Mouse (Mus musculus): Measurements from ENCODE around the gene Nrxn3. TPM values are rescaled to one million over a fixed set of nuclear protein-coding genes. Genes with fewer than 3 reads are reported as not detected.

The Nrxn3 gene
- total RNA-seq, 2 experiments from 2014 or later: 217 to 239 TPM

DNA sequence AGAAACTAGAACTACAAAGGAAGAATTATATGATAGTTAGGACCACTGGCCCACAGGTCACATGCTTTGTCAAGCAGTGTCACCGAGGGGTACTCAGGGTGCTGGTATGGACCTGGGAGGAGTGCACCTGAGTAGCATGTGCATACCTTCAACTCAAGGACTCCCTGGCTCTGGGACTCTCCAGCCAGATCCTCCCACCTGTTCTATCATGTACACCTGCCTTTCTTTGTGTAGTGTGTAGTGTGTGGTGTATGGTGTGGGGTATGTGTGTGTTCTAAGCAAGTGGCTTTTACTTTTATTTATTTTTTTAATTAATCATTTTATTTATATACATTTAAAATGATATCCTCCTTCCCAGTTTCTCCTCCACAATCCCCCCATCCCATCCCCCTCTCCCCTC lies 86.3 kb downstream of the Nrxn3 start:
- DNase-seq (ENCODE audit: low spot score in 2 of 2): no peak

DNA sequence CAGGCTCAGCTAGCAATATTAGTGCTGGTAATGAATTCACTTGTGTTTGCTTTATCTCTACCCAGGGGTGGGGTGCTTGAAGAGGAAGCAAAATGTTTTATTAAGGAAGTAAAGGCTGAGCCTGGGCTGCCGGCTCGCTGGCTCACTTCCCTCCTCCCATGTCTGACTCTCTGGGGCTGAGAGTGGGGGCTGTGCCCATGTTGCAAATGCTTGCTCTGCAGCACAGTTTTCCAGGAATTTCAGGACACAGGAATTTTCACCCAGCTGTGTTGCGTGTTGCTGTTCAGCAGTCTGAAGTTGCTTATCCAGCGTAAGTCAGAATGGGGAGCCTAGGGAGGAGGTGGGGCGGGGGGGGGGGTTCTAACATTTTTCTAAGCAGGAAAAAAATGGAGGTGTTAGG lies 89.5 kb downstream of the Nrxn3 start:
- no peak for DNase-seq (ENCODE audit: low spot score in 2 of 2)

DNA sequence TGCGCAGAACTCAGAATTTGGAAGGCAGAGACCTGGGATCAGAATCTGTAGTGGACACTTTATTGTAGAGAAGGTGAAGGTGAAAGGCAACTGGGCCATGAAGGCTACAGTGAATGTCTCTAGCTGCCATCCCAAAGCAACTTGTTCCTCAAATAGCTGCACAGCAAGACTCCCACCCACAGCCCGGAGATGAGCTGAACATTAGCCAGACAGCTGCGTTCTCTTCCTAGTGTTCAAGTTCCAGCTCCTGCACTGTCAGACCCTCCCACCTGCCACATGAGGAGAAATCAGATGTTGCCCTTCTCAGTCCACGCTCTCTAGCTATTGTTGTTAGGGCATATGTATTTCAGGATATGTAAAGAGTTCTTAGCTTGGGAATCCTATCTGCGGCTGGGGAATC lies 94.2 kb downstream of the Nrxn3 start:
- no peak for DNase-seq (ENCODE audit: low spot score in 2 of 2)

DNA sequence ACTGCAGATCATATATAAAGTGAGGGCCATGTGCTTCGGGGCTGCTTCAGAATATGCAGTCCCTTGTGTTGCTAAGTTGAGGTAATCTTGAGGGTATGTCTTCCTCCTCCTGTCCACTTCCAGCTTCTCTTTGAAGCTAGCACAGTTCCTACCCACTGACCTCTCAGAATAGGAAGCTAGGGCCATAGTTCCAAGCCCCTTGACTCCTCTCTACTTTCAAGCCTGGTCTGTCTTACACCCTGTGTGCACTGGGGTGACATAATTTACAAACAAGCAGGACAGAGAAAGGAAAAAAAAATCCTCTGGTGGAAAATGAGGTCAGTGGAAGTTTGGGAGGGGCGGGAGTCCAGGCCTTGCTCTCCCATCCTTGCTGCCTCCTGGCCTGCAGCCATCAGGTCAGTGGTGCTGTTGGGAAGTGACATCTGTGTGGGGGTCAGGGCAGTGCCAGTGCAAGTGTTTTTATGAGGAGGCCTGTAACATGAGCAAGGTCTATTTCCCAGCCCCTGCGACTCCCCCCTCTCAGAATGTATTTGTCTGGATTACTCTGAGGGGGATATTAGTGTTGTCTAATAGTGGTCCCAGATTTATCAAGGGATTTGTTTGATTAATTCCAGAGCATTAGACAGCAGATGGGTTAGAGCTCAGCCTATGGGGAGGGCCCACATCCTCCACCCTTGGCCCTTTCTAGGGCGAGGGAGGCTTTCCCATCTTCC lies 96.1 kb downstream of the Nrxn3 start:
- no peak for DNase-seq (ENCODE audit: low spot score in 2 of 2)

DNA sequence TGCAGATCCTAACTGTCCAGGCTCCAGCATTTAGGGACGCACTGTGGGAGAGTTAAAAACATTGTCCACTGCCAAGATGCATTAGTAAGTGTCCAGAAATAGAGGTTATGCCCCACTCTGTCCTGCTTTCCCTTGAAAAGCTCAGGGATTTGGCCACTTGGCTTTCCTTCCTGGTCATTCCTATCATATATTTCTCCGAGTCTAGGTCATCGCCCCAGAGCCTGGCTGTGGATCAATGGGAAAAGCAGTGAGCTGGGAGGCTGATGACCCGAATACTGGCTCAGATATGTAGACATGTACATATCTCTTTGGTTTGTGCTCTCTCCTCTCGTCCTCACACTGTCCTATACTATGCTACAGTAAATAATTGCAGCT lies 96.6 kb downstream of the Nrxn3 start:
- DNase-seq (ENCODE audit: low spot score in 2 of 2): no peak

DNA sequence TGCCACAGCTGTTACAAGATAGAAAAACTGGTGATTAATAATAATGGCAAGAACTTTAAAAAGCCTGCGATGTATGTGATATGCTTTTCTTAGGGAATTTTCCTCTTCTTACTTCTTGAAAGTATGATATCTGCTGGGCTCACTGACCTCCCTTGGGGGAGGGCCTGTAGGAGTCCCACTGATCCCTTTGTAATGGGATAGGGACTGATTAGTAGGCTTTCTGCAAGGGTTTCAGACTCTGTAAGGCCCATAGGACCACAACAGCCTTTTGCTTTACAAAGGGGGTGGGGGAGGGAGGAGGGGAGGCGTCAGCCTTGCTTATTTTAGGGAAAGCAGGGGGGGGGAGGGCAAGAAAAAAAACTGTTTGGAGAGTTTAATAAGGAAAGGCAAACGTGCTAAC lies 97.5 kb downstream of the Nrxn3 start:
- DNase-seq (ENCODE audit: low spot score in 2 of 2): no peak

DNA sequence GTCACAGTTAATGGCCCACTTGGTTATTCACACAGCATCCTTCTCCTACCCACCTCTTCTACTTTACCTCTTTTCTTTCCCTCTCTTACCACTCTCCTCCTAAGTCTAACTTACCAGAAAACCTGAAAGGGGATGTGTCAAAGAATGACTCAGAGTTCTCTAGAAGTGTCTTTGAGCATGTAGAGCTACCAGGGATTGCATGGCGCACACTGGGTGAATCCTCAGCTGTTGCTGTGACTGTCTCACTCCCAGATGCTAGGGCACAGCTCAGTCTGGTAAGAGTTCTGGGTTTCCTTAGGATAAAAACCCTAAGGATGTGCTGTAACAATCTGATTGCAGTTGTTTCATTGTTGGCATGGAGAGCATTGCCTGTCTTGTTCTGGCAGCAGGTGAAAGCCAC lies 108.2 kb downstream of the Nrxn3 start:
- DNase-seq (ENCODE audit: low spot score in 2 of 2): no peak

DNA sequence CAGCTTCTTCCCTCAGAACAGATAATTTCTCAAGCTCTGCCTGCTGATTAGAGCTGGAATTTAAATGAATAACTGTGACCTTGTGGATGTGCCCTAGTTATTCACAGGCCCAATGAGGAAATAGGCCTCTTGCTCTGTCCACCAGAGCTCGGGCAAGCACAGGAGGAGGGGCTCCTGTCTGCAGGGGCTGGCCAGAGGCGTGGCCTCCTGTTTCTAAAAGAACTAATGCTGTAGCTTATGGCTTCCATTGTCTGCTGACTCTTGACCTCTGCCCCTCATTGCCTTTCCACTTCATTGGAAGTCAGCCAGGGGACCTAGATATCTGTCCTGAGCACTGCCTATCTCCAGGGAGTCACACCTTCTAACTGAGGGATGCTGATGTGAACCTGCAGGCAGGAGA lies 113.1 kb downstream of the Nrxn3 start:
- DNase-seq (ENCODE audit: low spot score in 2 of 2): no peak

DNA sequence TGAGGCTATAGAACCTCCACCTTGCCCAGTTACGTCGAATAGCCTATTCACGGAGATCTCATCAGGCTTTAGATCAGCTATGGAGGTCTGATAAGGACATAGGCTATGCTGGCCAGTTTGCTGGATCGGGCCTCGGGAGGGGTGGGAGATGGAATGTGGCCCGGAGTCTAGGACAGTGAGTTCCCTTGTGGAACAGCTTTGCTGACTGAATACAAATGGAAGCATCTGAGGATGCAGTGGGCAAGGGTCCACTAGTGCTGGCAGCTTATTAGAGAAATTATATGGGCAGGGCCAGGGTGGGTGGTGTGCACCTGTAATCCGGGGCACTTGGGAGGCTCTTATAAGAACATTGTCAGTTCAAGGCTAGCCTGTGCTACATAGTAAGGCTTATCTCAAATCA lies 117.0 kb downstream of the Nrxn3 start:
- DNase-seq (ENCODE audit: low spot score in 2 of 2): no peak

DNA sequence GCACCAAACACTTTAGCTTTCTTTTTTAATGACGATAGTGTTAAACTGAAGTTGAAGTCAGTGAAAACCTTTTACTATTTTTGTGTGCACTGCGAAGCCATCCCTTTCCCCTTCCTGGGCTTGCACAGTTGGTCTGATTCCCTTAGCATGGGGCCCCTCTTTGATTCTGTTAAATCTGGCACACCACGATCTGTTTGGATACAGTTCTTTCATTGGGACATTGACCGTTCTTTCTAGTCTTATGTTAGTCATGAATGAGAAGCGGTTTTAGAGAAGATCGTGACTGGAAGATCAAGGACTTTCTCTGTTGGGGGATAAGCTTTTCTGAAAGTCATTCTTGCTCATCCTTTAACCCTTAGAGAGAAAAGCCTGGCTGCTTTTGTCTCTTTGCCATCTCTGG lies 118.7 kb downstream of the Nrxn3 start:
- no peak for DNase-seq (ENCODE audit: low spot score in 2 of 2)

DNA sequence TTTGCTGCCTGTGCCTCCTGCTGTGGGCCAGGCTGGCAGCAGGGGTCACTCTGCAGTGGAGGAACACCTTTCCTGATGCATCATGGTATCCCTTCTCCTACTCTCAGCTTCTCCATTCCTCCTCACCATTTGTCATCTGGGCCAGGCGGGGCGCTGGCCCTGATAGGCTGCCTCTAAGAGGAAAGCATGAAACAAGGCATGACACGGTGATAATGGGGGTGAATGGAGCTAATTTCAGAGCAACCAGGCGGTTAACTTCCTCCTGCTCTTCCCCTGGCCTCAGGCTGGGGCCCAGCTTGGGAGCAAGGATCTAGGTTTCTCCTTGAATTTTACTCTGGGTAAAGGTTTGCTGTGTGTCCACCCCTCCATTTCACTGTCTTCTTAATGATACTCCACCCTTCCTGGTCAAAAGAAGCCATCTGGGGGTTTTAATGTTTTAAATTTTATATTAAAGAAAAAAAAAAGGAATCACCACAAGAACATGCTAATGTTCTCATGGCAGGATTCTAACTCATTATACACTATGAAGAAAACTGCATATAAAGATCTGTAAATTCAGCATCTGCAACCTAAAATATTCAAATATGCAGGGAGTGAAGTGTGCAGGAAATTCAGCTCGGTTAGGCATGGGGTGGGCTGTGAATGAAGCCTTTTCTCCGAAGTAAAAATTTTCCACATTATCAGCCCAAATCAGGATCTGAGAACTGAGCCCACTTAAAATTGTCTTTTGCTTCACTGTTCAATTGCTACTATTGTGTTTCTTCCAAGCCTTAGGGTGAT lies 127.9 kb downstream of the Nrxn3 start:
- DNase-seq (ENCODE audit: low spot score in 2 of 2): no peak

DNA sequence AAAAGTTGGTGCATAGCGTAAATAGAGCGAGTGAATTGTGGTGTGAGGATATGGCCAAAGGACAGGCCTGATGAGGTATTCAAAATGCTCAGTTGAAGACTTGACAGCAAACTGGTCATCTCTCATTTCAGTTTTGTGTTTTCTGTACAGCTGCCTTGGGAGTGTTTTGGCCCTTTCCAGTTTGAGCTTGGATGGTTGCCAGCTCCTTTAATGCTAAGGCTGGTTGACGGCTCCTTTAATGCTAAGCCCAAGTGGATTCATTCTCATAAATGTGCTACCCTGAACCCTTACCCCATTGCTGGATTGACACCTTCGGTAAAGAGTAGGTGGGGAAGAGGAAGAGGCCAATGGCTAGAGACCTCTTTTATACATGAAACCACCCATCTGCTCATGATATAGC lies 131.4 kb downstream of the Nrxn3 start:
- no peak for DNase-seq (ENCODE audit: low spot score in 2 of 2)

DNA sequence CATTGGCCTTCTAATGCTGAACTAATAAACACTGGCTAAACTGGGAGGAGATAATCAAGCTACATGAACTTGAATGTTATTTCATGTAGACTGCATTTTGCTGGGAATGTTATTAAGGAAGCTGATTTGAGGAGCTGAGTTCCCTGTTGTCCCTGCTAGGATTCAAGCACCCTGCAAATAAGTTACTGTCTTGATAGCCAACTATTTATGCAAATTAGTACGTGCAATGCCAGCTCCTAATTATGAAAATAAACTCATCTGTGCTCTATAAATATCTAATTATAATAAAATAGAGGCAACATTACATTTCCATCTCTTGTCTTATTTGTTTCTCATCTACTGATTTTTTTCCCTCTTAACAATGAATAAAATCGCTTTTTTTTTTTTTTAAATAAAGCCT lies 135.0 kb downstream of the Nrxn3 start:
- DNase-seq (ENCODE audit: low spot score in 2 of 2): no peak

DNA sequence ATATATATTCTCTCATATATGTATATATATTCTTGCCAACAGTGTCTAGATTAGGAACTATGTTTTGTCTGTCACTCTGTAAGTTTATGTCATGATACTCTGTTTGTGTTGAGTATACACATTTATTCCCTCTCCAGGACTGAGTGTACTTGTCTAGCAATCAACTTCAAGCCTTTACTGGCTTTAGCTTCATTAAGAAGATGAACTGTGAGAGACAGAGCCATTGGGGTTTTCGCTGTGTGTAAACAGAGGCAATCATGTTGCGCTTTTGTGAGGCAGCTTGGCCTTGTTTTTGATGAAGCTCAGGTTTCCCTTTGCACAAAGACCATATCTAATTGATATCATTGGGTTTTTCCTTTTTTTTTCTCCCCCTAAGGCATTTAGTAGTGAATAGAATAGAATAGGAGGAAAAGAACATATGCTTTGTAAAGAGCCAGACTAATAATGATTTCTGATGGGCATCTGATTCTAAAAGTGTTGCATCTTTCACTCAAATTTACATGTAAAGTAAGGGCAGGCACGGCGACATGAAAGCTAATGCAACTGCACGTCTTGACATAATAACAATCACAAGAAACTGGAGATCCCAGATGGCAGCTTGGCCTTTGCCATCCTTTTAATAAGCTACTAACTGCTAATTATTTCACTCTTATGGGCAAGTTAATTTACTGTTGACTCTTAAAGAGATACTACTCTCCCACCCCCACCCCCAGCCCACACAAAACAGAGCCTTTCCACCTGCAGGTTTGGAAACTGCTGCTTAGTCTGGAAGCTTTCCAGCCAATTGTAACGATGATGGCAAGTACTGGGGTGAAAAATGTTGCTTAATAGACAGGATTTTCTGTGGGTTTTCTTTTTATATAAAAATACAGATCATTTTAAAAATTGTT lies 137.0 kb downstream of the Nrxn3 start:
- DNase-seq (ENCODE audit: low spot score in 2 of 2): no peak

DNA sequence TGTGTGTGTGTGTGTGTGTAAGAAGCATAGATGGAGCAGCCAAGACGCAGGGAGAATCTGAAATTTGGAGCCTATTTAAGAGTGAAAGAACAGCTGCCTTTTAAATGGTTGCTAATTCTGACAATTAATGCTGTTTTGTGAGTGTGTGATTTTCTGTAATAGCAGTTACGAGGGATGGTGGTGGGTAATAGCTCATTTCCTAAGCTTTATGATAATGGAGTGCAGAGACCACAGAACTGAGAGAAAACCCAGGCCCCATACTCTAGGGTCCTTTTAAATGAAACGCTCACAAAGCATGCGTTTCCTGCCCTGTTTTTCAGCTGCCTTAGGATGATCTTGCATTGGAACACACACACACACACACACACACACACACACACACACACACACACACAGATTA lies 137.7 kb downstream of the Nrxn3 start:
- no peak for DNase-seq (ENCODE audit: low spot score in 2 of 2)

DNA sequence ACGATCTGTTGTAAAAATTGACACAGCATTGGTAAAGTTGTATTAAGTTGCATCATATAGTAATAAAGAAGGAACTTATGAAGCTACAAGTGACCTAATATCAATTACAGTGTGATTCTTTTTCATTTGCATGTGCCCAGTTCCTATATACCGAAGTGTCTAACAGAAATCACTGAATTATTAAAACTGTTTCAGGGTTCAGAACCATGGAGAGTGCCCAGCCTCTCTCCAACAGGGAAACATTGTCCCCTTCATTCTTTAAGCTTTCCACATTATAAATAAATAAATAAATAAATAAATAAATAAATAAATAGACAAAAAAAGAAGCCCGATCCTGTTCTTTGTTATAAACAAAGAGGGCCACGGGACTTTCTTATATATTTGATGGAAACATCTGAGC lies 140.4 kb downstream of the Nrxn3 start:
- DNase-seq (ENCODE audit: low spot score in 2 of 2): no peak

DNA sequence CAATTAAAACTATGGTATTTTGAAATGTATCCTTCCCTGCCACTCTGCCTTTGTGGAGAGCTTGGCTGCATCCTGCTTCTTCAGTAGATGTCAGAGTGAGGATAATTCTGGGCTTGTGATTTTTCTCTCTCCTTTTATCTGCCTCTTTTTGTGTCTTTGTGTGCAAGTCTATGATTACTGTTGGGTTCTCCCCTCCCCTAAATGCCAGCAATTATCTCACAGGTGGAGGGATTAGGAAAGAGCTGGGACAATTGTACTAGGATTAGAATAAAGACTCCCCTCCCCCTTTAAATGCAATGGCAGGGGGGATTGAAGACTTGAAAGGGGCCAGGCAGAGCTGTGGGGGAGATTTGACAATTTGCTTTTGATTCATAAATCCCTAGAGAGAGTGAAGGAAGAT lies 145.6 kb downstream of the Nrxn3 start:
- DNase-seq (ENCODE audit: low spot score in 2 of 2): no peak

DNA sequence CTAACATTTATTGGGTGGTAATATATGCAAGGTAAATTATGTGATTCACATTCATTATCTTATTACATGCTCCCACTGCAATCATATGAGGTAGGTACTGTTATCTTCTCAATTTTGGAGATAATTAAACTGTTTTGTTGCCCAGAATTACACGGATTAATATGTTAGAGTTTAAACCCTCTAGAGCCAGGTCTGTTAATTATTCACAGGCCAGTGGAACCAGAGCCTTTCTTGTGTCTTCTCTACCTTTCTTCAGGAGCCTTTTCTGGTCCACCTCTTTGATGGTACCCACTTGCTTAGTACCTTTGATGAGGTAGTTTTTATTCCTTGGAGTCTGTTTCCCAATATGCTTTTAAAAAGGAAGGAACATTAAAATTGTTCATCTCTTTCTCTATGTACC lies 174.7 kb downstream of the Nrxn3 start:
- DNase-seq (ENCODE audit: low spot score in 2 of 2): no peak

DNA sequence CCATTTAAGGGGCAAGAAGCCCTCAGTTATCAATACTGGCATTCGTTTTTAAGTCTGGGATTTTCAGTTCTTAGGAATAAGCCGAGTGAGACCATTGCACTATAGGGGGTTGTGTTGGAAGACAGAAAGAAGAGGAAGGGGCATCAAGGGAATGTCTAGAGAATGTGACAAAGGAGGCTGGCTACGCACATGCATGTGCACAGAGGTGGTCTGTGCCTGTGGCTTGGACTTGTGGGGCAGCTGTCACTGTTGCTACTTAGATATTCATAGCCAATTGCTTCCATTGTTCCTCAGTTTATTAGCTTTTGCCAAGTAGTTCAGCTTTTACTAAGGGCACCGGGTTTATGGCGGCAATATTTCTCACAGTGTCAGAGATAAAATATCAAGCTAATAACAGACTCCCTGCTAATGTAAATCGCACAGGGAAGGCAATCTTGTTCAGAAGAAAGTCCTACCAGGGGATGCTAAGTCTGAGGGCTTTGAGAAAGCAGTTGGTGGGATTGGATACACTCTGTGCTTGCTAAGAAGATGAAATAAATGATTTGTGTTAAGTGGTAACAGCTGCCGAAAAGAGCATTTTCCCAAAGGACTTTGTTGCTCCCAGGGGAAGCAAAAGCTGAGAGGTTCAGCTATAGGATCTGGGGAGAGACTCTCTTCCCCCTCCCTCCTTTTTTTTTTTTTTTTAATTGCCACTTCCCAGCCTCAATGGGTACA lies 177.5 kb downstream of the Nrxn3 start:
- no peak for DNase-seq (ENCODE audit: low spot score in 2 of 2)

DNA sequence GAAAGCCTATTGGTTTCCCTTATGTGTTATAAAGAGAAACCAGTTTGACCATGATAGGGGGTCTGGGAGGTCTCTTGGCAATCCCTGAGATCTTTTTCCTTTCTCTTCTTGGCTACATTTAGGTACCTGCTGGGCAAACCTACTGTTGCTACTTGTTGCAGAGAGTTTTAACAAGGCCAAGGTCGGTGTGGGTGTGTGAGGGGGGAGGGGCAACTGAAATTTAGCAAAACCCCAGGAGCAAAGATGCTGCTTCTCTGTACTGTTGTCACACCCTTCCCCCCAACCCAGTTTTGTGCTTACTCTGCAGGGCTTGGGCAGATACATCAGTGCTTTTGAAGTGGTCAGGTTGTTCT lies 178.0 kb downstream of the Nrxn3 start:
- no peak for DNase-seq (ENCODE audit: low spot score in 2 of 2)

DNA sequence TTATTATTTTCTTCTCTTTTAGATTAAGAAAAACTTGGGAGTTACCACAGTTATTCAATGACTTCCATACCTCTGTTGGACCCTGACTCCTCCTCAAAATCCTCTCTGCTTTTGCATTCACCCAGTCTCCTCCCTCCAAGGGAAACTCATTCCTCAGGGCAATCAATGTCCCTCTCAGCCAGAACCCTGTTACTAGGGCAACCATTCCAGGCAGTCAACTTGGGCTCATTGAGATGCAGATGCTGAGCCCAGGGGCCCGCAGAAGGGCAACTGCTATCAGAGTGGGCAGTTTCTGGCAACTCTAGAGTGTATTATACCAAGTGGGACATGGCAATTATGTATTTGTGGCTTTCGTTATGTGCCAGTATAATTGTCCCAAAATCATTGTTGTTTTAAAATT lies 188.1 kb downstream of the Nrxn3 start:
- no peak for DNase-seq (ENCODE audit: low spot score in 2 of 2)

DNA sequence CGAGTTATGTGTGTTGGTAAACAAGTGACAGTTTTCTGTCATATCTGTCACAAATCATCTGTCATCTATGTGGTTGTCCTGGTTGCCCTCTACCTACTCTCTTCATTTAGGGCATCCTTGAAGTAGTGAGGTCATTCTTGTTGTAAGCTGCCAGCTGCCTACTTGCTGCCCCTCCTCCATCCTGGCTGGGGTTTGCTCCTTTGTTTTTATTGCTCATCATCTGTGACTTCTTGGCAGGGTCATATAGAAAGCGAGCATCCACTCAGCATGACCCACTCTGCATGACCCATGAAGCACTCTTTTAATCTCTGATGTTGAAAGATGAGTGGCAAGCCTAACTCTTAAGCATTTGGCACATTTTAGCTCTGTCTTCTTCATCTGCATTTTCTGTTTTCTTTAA lies 194.1 kb downstream of the Nrxn3 start:
- no peak for DNase-seq (ENCODE audit: low spot score in 2 of 2)

Data from left cerebral cortex, adult 18-20 months (tissue).